Mouse (Mus musculus) embryonic fibroblast, embryonic 13.5 days (primary cell): ENCODE results near the gene Gins3. TPM values are rescaled to one million over a fixed set of nuclear protein-coding genes. Genes with fewer than 3 reads are reported as not detected.

Source experiments
- H3K27ac ChIP-seq: 2 replicates; pipeline ENCODE4 v1.5.1; 2012; ENCODE audit warnings: low read length, control low read depth, inconsistent platforms; ENCODE audit not compliant: insufficient read depth
- H3K4me1 ChIP-seq: 2 replicates; pipeline ENCODE4 v1.6.1; 2011; ENCODE audit warnings: low read length; ENCODE audit not compliant: control insufficient read depth, insufficient read depth
- H3K4me3 ChIP-seq: 2 replicates; pipeline ENCODE4 v1.5.1; 2011; ENCODE audit warnings: mild to moderate bottlenecking, control low read depth, low read length; ENCODE audit not compliant: insufficient read depth
- CTCF ChIP-seq: IDR thresholded peaks from 2 replicates; pipeline ENCODE4 v1.5.1; 2011; ENCODE audit warnings: mild to moderate bottlenecking, control low read depth, low read length, moderate library complexity, borderline replicate concordance; ENCODE audit not compliant: insufficient read depth
- POLR2A ChIP-seq: IDR thresholded peaks from 2 replicates; pipeline ENCODE4 v1.6.1; 2011; ENCODE audit warnings: low read depth, mild to moderate bottlenecking, control low read depth, low read length, moderate library complexity
- polyA plus RNA-seq: library from polyadenylated mRNA; stranded (reverse); fragments of >200 nt; gene quantifications from 2 replicates; pipeline ENCODE4 v1.2.4, GENCODE M21; 2011; ENCODE audit warnings: low read depth; ENCODE audit not compliant: missing spikeins, insufficient read length

Gene Gins3
- polyA plus RNA-seq, 1 experiment, result 7.0 TPM

DNA sequence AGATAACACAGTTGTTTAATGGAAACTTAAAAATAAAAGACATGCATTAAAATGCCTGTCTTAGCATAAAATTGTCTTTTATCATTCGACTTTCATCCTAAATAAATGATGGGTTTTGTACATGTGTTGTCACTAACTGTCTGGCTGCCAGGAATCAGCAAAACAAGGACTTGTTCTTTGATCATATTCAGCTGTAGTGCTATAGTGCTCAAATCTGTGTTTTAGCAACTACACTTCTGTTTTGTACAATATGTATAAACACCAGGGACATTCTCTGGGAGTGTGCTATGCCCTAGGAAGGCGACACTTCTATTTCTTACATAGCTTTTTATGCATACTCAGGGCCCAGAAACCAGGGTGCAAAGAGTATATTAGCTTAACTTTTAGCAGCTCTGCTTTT lies 11.7 kb downstream of the Gins3 start:
- no peak overlapping the region for H3K27ac ChIP-seq
- H3K4me1 ChIP-seq, result no peaks in the 10 kb centered on the region
- TF ChIP-seq POLR2A (no peak), CTCF (no peak)
- H3K4me3 ChIP-seq, result no peak overlapping the region

DNA sequence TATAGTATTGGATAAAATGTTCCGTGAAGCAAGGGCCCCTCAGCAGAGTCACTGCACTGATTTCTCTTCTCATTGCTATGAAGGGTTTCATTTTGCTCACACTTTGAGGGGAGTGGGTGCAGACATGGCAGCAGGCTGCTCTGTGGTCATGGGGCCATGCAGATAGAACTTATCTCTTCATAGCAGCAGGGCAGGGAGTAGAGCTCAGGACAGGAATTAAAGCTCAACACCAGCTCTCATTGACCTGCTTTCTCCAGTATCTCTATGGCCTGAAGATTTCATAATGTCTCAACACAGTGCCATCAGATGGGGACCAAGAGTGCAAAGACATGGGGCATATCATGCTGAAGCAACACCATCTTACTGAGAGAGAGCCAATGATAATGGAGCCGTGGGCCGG lies 15.0 kb downstream of the Gins3 start:
- Histone ChIP-seq H3K4me1 (no peaks in the 10 kb centered on the region), H3K27ac (no peak overlapping the region), H3K4me3 (no peak overlapping the region)
- TF ChIP-seq POLR2A (no peak), CTCF (no peak)

DNA sequence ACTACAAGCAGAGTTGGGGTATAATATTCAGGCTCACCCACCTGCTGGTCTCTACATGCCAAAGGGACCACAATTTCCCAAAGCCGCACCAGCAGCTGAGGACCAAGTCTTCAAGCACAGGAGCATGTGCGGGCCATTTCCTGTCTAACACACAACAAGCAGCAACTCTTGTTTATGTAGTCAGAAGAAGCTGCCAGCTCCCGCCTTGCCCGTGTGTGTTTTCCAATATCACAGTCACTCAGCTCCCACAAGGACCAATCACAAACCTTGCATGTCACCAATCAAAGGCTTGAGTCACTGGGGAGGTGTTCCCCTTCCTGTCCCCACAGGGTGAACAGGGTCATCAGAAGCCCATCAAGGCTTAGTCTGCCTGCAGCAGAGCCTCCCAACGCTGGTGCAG lies 20.1 kb downstream of the Gins3 start:
- H3K4me1 ChIP-seq, result no peaks in the 10 kb centered on the region
- no peak overlapping the region for H3K4me3 ChIP-seq
- no peak for TF ChIP-seq POLR2A
- TF ChIP-seq CTCF, result no peak
- no peak overlapping the region for H3K27ac ChIP-seq

DNA sequence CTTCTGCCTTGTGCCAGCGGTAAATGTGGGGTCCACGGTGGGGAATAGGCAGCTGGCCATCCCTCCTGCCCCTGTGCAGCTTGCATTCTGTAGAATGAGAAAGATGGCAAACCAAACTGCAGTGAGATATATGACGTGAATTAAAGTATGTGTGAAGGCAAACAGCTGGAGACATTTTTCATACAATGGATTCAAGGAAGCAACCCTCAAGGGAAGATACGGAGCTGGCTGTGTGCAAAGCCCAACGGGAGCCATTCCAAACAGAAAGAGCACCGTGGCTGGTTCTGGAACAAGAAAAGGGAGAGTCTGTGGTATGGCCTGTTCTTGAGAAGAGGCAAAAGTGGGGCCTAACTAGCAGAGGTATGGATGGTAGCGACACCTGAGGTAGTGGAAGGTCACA lies 22.6 kb downstream of the Gins3 start:
- Histone ChIP-seq H3K4me3 (no peak overlapping the region), H3K27ac (no peak overlapping the region), H3K4me1 (no peaks in the 10 kb centered on the region)
- TF ChIP-seq CTCF (no peak), POLR2A (no peak)

DNA sequence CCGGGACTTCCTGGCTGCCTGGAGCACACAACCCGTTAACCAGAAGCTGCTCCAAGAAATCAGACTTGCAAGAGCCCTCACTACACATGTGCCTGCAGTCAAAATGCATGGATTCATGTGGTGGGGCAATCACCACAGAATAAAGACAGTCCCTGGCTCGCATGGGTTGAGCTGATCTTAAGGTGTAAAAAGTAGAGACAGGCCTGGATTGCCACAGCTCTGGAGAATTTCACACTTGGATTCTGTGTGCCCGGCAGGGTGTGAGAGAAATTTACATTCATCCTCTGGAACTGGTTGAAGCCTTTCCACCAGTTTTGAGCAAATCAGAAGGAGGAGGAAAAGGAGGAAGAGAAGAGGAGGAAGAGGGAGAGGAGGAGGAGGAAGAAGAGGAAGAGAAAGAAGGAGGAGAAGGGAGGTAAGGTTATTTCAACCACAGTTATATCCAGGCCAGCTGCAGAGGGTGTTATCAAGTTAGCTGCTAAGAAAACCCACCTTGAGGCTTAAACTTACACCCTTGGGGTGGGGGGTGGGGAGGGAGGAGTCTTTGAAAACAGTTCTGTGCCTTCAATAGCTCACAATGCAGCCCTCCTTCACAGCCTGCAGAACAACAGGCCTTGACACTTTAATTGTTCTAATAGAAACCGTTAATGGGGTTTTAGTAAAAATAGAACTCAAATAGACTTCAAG lies 23.2 kb downstream of the Gins3 start:
- Histone ChIP-seq H3K27ac (no peak overlapping the region), H3K4me3 (no peak overlapping the region), H3K4me1 (no peaks in the 10 kb centered on the region)
- TF ChIP-seq POLR2A, result no peak
- TF ChIP-seq CTCF, result no peak

DNA sequence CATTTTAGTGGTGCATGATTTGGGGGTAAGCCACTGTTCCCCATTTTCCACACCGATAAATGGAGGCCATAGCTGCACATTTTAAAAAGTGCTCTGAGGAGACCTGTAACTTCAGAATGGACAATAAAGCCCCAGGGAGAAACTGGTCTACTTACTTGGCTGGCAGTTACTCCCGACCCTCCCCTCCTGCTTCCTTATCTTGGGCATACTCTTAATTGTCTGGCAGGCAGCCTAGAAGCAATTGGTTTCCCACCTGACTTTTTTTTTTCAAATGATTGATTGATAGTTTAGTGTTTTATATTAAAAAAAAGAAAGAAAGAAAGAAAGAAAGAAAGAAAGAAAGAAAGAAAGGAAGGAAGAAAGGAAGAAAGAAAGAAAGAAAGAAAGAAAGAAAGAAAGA lies 24.3 kb downstream of the Gins3 start:
- no peak for TF ChIP-seq POLR2A
- no peak for TF ChIP-seq CTCF
- Histone ChIP-seq H3K4me3 (no peak overlapping the region), H3K4me1 (no peaks in the 10 kb centered on the region), H3K27ac (no peak overlapping the region)

DNA sequence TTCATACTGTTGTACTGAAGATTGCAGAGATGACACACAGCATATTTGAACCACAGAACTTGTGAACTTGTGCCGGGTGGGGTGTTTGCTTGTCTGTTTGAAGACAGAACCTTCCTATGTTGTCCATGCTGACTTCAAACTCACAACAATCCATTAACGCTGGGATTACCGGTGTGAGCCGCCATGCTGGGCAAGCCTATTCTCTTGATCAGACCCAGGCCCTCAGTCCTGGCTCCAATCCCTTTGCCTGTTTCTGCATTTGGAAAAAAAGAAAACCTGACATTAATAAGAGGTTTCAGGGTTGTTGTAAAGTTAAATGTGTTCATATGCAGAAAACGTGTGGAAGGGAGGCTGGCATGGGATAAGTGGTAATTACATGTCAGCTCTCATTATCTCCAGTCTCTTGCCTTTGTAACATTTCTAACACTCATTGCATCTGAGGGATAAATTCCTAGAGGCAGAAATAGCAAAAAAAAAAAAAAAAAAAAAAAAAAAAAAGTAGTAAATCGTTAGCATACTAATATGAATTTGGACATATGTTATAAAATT lies 27.2 kb downstream of the Gins3 start:
- no peak overlapping the region for H3K27ac ChIP-seq
- H3K4me3 ChIP-seq, result no peak overlapping the region
- H3K4me1 ChIP-seq, result no peaks in the 10 kb centered on the region
- TF ChIP-seq POLR2A (no peak), CTCF (no peak)

DNA sequence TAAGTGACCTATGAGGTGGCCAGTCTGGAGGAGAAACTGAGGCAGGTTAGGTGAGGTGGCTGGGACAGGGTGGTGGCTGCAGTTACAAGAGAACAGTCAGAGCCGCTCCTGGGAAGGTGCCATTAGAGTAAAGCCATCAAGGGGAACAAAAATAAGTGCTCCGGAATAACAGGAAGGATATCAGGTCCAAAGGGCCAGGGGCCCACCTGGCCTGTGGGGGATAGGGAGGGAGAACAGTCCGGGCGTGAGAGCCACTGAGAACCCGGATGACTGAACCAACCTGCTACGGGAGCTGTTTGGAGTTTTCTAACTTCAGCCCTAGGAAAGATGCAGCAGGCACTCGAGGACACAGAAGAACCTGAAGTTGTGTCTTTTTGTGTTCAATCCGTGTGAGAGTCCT lies 27.8 kb downstream of the Gins3 start:
- H3K27ac ChIP-seq, result no peak overlapping the region
- no peak overlapping the region for H3K4me3 ChIP-seq
- H3K4me1 ChIP-seq, result no peaks in the 10 kb centered on the region
- TF ChIP-seq CTCF (no peak), POLR2A (no peak)

DNA sequence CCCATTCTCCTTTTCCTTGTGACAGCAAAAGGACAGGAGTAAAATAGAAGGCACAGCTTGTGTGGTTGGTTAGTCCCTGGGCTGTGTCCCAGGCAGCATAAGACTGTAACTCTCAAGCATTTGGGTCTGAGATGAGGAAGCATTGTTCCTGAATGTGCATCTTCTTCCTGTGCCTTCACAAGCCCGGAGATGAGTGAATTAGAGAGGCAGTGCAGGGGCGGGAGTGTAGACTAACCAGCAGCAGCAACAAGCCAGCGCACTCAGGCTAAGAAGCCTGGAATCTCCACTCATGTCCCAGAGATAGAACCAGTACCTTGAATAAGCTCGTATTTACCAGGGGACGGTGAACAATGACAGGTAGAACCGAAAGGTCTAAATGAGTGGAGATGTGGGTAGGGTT lies 28.3 kb downstream of the Gins3 start:
- TF ChIP-seq CTCF (no peak), POLR2A (no peak)

DNA sequence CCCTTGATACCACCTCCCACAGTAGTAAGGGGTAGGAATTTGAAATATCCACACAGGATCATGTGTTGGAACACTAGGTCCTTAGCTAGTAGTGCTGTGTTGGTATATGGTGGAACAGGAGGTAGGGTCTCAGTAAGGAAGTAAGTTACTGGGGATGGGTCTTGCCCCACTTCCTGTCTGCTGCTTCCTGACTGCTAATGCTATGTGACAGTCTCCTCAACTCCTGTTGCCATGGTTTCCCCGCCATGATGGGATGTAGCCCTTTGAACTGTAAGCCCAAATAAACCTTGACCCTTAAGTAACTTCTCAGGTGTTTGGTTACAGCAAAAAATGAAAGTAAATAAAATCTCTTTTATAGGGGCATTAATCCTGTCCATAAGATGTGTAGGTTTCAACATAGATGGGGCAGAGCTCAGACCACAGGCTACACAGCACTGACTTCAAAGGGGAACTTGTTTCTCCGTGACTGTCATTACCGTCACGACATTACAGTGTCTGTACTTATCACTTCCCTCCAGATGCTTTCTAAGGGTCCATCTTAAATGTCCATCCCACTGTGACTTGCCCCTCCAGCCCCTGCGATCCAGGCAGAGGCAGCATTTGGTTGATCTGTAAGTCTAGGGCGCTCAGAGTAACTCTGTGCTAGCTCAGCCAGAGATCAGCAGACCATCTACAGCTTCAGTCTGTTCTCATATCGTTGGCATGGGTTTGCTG lies 29.8 kb downstream of the Gins3 start:
- no peak for TF ChIP-seq POLR2A
- no peak for TF ChIP-seq CTCF
- Histone ChIP-seq H3K4me3 (no peak overlapping the region), H3K4me1 (no peaks in the 10 kb centered on the region), H3K27ac (no peak overlapping the region)

More for the DNA sequence above, 28.3 kb downstream of the Gins3 start:
- H3K27ac ChIP-seq, result no peak overlapping the region
- H3K4me1 ChIP-seq, result no peaks in the 10 kb centered on the region
- no peak overlapping the region for H3K4me3 ChIP-seq
